Mouse (Mus musculus): Measurements from ENCODE around the gene Caprin1.

The Caprin1 gene

DNA sequence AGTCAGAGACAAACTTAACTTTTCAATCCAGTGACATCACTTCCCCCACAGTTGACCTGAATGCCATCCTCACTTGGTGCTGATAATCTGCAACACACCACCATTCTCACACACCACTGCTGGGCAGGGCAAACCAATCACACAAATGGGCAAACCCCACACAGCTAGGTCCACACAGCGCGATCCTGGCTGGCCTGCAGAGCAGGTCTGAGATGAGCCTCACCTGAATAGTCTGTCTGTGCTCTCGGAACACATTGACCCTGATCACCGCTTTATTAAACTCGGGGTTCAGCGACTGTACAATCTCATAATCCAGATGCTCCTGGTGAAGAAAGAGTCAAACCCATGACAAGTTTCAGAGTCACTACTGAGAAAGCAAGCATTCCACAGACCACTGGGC is 54.6 kb downstream of the Caprin1 start:
- intact Hi-C loops (cut with DNase I): loop anchor here (10.0 kb wide), 1 partner anchor 262 kb away; no protein-coding TSS in a partner anchor

- intact Hi-C loops (cut with DNase I): no loop called here
Observed at GRCm38 (mm10) chr2:103731423-103731822, 66.0 kb downstream of the Caprin1 start.

DNA sequence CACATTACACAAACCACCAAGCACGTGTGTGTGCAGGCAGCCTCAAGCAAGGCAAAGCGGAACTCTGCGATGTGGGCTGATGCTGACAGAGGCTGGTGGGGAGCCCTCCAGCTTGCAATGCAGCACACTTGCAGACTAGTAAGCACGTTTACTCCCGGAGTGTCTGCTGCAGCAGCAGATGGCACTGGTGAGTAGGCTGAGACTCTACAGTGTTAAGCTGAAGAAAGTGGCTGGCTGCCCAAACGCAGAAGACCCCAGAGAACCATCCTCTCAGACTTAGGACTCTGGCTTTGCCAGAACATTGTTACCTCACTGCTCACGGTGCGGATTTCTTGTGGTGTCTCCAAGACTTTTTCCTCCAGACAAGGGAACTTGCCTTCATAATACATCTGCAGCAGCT is 66.5 kb downstream of the Caprin1 start:
- intact Hi-C loops (cut with DNase I): no loop called here

GRCm38 (mm10) chr2:103728027-103728540 is 69.4 kb downstream of the Caprin1 start:
- intact Hi-C loops (cut with DNase I): loop anchor here (5.0 kb wide), 1 partner anchor 261 kb away; no protein-coding TSS in a partner anchor

- intact Hi-C loops (cut with DNase I): no loop called here
Observed at GRCm38 (mm10) chr2:103724521-103724920, 72.9 kb downstream of the Caprin1 start.

GRCm38 (mm10) chr2:103719292-103719646 is 78.2 kb downstream of the Caprin1 start:
- intact Hi-C loops (cut with DNase I): loop anchor here (2.0 kb wide), 1 partner anchor 154 kb away; no protein-coding TSS in a partner anchor

DNA sequence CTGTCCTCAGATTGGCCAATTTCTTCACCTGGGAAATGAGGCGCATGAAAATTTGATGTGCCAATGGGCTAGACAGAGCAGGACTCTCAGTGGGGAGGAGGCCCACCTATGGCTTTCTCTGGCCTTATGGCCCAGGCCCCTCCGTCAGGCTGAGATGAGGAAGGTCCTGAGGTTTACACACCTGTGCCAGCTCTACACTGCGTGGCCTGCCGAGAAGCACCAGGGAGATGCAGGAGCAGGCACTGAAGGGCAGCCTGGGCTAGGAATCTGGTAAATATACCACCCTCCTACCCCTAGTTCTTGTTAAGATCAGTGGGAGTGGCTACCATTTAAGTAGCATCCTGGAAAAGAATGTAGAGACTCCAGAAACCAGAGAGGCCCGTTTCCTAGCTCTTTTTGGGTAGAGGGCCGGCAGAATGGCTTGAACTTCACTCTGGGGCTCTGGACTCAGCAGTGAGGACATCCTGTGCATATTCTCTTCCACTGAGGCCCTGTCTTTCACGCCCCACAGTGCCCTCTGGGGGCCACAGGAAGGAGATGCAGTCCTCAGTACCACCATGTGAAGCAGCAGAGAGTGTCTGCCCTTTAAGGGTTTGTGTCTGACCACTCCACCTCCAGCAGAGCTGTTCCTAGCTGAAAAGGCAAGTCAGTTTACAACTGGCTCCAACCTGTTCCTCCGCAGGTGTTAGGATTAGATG is 78.7 kb downstream of the Caprin1 start:
- intact Hi-C loops (cut with DNase I): loop anchor here (2.0 kb wide), 1 partner anchor 154 kb away; no protein-coding TSS in a partner anchor

DNA sequence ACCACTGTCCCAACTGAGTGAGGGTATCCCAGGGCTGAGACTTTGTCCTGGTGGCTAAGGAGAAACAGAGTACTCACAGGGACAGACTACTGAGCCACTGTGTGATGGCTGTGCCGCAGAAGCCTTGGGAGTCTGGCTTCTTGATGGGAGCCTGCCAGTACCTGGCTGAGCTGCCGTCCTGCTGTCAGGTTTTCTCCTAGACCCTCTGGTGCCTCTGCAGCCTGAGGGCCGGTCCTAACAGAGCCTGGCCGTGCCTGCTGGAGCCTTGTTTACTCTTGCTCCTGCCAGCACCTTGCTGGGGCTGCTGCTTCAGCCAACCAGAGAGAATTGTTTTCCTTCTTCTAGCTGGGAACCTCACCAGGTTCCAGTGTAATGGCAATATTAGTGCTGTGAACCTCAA is 83.0 kb downstream of the Caprin1 start:
- intact Hi-C loops (cut with DNase I): no loop called here

- intact Hi-C loops (cut with DNase I): no loop called here
Observed at GRCm38 (mm10) chr2:103713831-103714230, 83.6 kb downstream of the Caprin1 start.

Small RNA genes lying within 50 kb of the gene (microRNA-seq; reads per million reads assigned to microRNA genes)
- gene Gm22757: 0 reads per million in 2 experiments
- gene Gm22761: 0 reads per million in 2 experiments
